Mouse (Mus musculus): ENCODE measurements around the gene Oma1. TPM values are rescaled to one million over a fixed set of nuclear protein-coding genes. Genes with fewer than 3 reads are reported as not detected.

Gene Oma1
- total and polyA plus RNA-seq, 2 experiments from 2014 or later = 19.0 to 20.3 TPM

- Histone ChIP-seq H3K27me3 (ENCODE audit: control insufficient read depth, insufficient read depth, low read length) (no peaks in the 10 kb centered on the region), H3K36me3 (replicated peaks; ENCODE audit: control insufficient read depth, insufficient read depth, low read length) (no peaks in the 10 kb centered on the region), H3K4me1 (ENCODE audit: control insufficient read depth, insufficient read depth) (no peaks in the 10 kb centered on the region), H3K9me3 (replicated peaks; ENCODE audit: control insufficient read depth, low read length) (no peaks in the 10 kb centered on the region), H3K9ac (replicated peaks; ENCODE audit: low read depth, low read length) (no peak overlapping the region), H3K4me2 (ENCODE audit: low read depth, low read length) (no peak overlapping the region), H3K27ac (ENCODE audit: low read depth) (no peak overlapping the region), H3K4me3 (ENCODE audit: low read depth, low read length) (no peak overlapping the region)
- WGBS = 82% methylated on average over 9 of the region's 9 CpGs
- DNase-seq (ENCODE audit: low spot score) (no peak), ATAC-seq (ENCODE audit: insufficient read depth, low read depth) (no peak)
- TF ChIP-seq EP300 (IDR thresholded peaks at IDR 0.05; ENCODE audit: low read depth) (no peak), CTCF (IDR thresholded peaks at IDR 0.05; ENCODE audit: low read depth) (no peak)
Measured at GRCm38 (mm10) chr4:103358941-103359448, 45.4 kb downstream of the Oma1 start.

- H3K4me3 ChIP-seq (ENCODE audit: low read depth, low read length) = no peak overlapping the region
- TF ChIP-seq EP300 (IDR thresholded peaks at IDR 0.05; ENCODE audit: low read depth) (no peak), CTCF (IDR thresholded peaks at IDR 0.05; ENCODE audit: low read depth) (no peak)
- no peaks in the 10 kb centered on the region for H3K4me1 ChIP-seq (ENCODE audit: control insufficient read depth, insufficient read depth)
- no peak overlapping the region for H3K4me2 ChIP-seq (ENCODE audit: low read depth, low read length)
- H3K9ac ChIP-seq (replicated peaks; ENCODE audit: low read depth, low read length) = no peak overlapping the region
- 75% methylated on average over 5 of the region's 5 CpGs for WGBS
- H3K36me3 ChIP-seq (replicated peaks; ENCODE audit: control insufficient read depth, insufficient read depth, low read length) = no peaks in the 10 kb centered on the region
- no peaks in the 10 kb centered on the region for H3K9me3 ChIP-seq (replicated peaks; ENCODE audit: control insufficient read depth, low read length)
- no peaks in the 10 kb centered on the region for H3K27me3 ChIP-seq (ENCODE audit: control insufficient read depth, insufficient read depth, low read length)
- ATAC-seq (ENCODE audit: insufficient read depth, low read depth) (no peak), DNase-seq (ENCODE audit: low spot score) (no peak)
- H3K27ac ChIP-seq (ENCODE audit: low read depth) = no peak overlapping the region
Measured at GRCm38 (mm10) chr4:103382171-103382570, 68.6 kb downstream of the Oma1 start.

GRCm38 (mm10) chr4:103385031-103385430, 71.4 kb downstream of the Oma1 start:
- no peak for DNase-seq (ENCODE audit: low spot score)
- no peak overlapping the region for H3K4me3 ChIP-seq (ENCODE audit: low read depth, low read length)
- TF ChIP-seq CTCF (IDR thresholded peaks at IDR 0.05; ENCODE audit: low read depth) (no peak), EP300 (IDR thresholded peaks at IDR 0.05; ENCODE audit: low read depth) (no peak)
- H3K36me3 ChIP-seq (replicated peaks; ENCODE audit: control insufficient read depth, insufficient read depth, low read length) = no peaks in the 10 kb centered on the region
- no peak for ATAC-seq (ENCODE audit: insufficient read depth, low read depth)
- H3K4me2 ChIP-seq (ENCODE audit: low read depth, low read length) = no peak overlapping the region
- H3K9ac ChIP-seq (replicated peaks; ENCODE audit: low read depth, low read length) = no peak overlapping the region
- H3K27me3 ChIP-seq (ENCODE audit: control insufficient read depth, insufficient read depth, low read length) = no peaks in the 10 kb centered on the region
- no peaks in the 10 kb centered on the region for H3K4me1 ChIP-seq (ENCODE audit: control insufficient read depth, insufficient read depth)
- H3K9me3 ChIP-seq (replicated peaks; ENCODE audit: control insufficient read depth, low read length) = no peaks in the 10 kb centered on the region
- H3K27ac ChIP-seq (ENCODE audit: low read depth) = no peak overlapping the region
- 56% methylated on average over 4 of the region's 4 CpGs for WGBS

GRCm38 (mm10) chr4:103385835-103386787, 72.5 kb downstream of the Oma1 start:
- ATAC-seq (ENCODE audit: insufficient read depth, low read depth) (no peak), DNase-seq (ENCODE audit: low spot score) (no peak)
- Histone ChIP-seq H3K4me3 (ENCODE audit: low read depth, low read length) (no peak overlapping the region), H3K9me3 (replicated peaks; ENCODE audit: control insufficient read depth, low read length) (no peaks in the 10 kb centered on the region), H3K4me1 (ENCODE audit: control insufficient read depth, insufficient read depth) (no peaks in the 10 kb centered on the region), H3K36me3 (replicated peaks; ENCODE audit: control insufficient read depth, insufficient read depth, low read length) (no peaks in the 10 kb centered on the region), H3K4me2 (ENCODE audit: low read depth, low read length) (no peak overlapping the region), H3K27ac (ENCODE audit: low read depth) (no peak overlapping the region), H3K27me3 (ENCODE audit: control insufficient read depth, insufficient read depth, low read length) (no peaks in the 10 kb centered on the region), H3K9ac (replicated peaks; ENCODE audit: low read depth, low read length) (no peak overlapping the region)
- WGBS = 69% methylated on average over 4 of the region's 4 CpGs
- TF ChIP-seq CTCF (IDR thresholded peaks at IDR 0.05; ENCODE audit: low read depth) = no peak
- no peak for TF ChIP-seq EP300 (IDR thresholded peaks at IDR 0.05; ENCODE audit: low read depth)

GRCm38 (mm10) chr4:103387292-103387691, 73.7 kb downstream of the Oma1 start:
- H3K9ac ChIP-seq (replicated peaks; ENCODE audit: low read depth, low read length) = no peak overlapping the region
- H3K9me3 ChIP-seq (replicated peaks; ENCODE audit: control insufficient read depth, low read length) = no peaks in the 10 kb centered on the region
- no peak for ATAC-seq (ENCODE audit: insufficient read depth, low read depth)
- H3K36me3 ChIP-seq (replicated peaks; ENCODE audit: control insufficient read depth, insufficient read depth, low read length) = no peaks in the 10 kb centered on the region
- no peak overlapping the region for H3K4me2 ChIP-seq (ENCODE audit: low read depth, low read length)
- no peaks in the 10 kb centered on the region for H3K27me3 ChIP-seq (ENCODE audit: control insufficient read depth, insufficient read depth, low read length)
- no peak overlapping the region for H3K4me3 ChIP-seq (ENCODE audit: low read depth, low read length)
- 58% methylated on average over 3 of the region's 3 CpGs for WGBS
- no peak for DNase-seq (ENCODE audit: low spot score)
- TF ChIP-seq CTCF (IDR thresholded peaks at IDR 0.05; ENCODE audit: low read depth) = no peak
- TF ChIP-seq EP300 (IDR thresholded peaks at IDR 0.05; ENCODE audit: low read depth) = no peak
- no peak overlapping the region for H3K27ac ChIP-seq (ENCODE audit: low read depth)
- H3K4me1 ChIP-seq (ENCODE audit: control insufficient read depth, insufficient read depth) = no peaks in the 10 kb centered on the region

Data from heart, postnatal 0 days (tissue).